ENCODE assay signal across 9 mouse cellular contexts in the genomic region with DNA sequence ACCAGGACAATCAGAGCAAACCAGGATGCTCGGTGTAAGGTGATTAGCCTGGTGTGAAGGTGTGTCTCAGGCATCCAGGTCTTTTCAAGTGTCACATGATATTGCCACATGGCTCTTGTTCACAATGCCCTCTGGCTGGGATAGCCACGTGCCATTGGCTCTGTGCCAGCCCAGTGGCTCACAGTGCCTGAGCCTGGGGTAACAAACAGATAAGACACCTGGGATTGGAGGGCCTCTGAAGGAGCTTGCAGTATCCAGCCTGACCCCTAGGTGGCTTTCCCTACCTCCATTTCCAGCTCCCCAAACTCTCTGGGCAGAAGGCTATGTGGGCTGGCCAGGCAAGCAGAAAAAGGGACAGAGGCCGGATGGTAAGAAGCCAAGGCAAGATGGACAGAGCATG. TPM values are rescaled to one million over a fixed set of nuclear protein-coding genes. Genes with fewer than 3 reads are reported as not detected.
DNase-seq lines count a peak whose midpoint lies in the region; ATAC-seq lines count a peak whose summit lies in the region.
"Had no signal": no experiment of that assay in that cellular context is flagged by ENCODE, and none has a peak within 500 bp of the region (broad histone marks: within the 10 kb centered on the region; RNA-seq: fewer than 3 reads in every experiment).

No protein-coding gene starts in this region.

- no peak overlapping the region for H3K9ac ChIP-seq in intestine, embryonic 15.5 days
- H3K9ac ChIP-seq: heart, embryonic 13.5 days had no signal

- intact Hi-C loops in left cerebral cortex, postnatal 10 days (cut with DNase I), result no loop called here

- no peak overlapping the region for H3K27ac ChIP-seq in intestine, embryonic 15.5 days
- H3K27ac ChIP-seq: heart, embryonic 13.5 days had no signal

- H3K4me1 ChIP-seq in intestine, embryonic 15.5 days (replicated peaks), result 0 out of 2 replicates have a peak, but pooled peaks cover 7% of the 10 kb centered on the region

- WGBS in intestine, embryonic 15.5 days, result 47% methylated on average over 3 of the region's 3 CpGs

- H3K4me3 ChIP-seq in intestine, embryonic 15.5 days (replicated peaks), result no peak overlapping the region
- H3K4me3 ChIP-seq: heart, embryonic 13.5 days had no signal

- peak; percentile 78 for ATAC-seq in intestine, embryonic 15.5 days

- H3K36me3 ChIP-seq in intestine, embryonic 15.5 days, result no peaks in the 10 kb centered on the region
- H3K36me3 ChIP-seq: heart, embryonic 13.5 days had no signal

- H3K27me3 ChIP-seq in intestine, embryonic 15.5 days (replicated peaks), result no peaks in the 10 kb centered on the region
- H3K27me3 ChIP-seq: heart, embryonic 13.5 days had no signal

- peak; percentile 6 to 10 for DNase-seq in lung, adult 18-20 months
- DNase-seq in lung, postnatal 25 days (ENCODE audit: low spot score), result no peak
- DNase-seq in adrenal gland, adult 2 months, result peak; percentile 21
- DNase-seq in embryo, embryonic 10.5 days (ENCODE audit: low spot score), result peak; percentile 64
- peak; percentile 56 for DNase-seq in mesoderm, embryonic 11.5 days (ENCODE audit: low read depth, low spot score)
- no peak for DNase-seq in natural killer cell, adult 2 months (ENCODE audit: low spot score in 2 of 2)
- no peak for DNase-seq in left cerebral cortex, postnatal 10 days (ENCODE audit: extremely low spot score in 1 of 2, low spot score in 2 of 2)

- no peaks in the 10 kb centered on the region for H3K9me3 ChIP-seq in intestine, embryonic 15.5 days
- H3K9me3 ChIP-seq: heart, embryonic 13.5 days had no signal

- H3K4me2 ChIP-seq in intestine, embryonic 15.5 days (replicated peaks), result no peak overlapping the region
- H3K4me2 ChIP-seq: heart, embryonic 13.5 days had no signal

RNA-seq across cellular contexts. Expression of gene Pgbd5, which starts 35.6 kb away (rescaled TPM):
- total RNA-seq in adrenal gland, adult 2 months (2021), result 1 to 10 TPM; 5.3 to 5.4 TPM
- polyA plus RNA-seq in adrenal gland, adult 2 months (2012; rRNA removed), result 8.0 and 8.6 TPM in 2 replicates
- 2.5 and 2.7 TPM in 2 replicates for polyA plus RNA-seq in intestine, embryonic 15.5 days (2015; fragmentation: Nextera tagmentation; extraction: Ambion mirVana)
- total RNA-seq in left cerebral cortex, postnatal 10 days (2021), result 100 to 1,000 TPM; 126 to 127 TPM

Comparison
In these comparisons a context has a peak if more than half of its experiments do, and no peak if none do; other contexts are left out.
1. DNase-seq: peak in lung, adult 18-20 months (2 of 2), adrenal gland, adult 2 months (single experiment), embryo, embryonic 10.5 days (single experiment) and mesoderm, embryonic 11.5 days (single experiment); none in lung, postnatal 25 days (single experiment), natural killer cell, adult 2 months (0 of 2) and left cerebral cortex, postnatal 10 days (0 of 2).
2. RNA of gene Pgbd5, which starts 35.6 kb away (total RNA-seq): 126 to 127 TPM in left cerebral cortex, postnatal 10 days; 5.3 to 5.4 TPM in adrenal gland, adult 2 months; every median in the first group is over 10 times any median in the second.